Mouse (Mus musculus): ENCODE results near the gene Dlx3. TPM values are rescaled to one million over a fixed set of nuclear protein-coding genes. Genes with fewer than 3 reads are reported as not detected.

The Dlx3 gene
- polyA plus RNA-seq, 1 experiment, result not detected

DNA sequence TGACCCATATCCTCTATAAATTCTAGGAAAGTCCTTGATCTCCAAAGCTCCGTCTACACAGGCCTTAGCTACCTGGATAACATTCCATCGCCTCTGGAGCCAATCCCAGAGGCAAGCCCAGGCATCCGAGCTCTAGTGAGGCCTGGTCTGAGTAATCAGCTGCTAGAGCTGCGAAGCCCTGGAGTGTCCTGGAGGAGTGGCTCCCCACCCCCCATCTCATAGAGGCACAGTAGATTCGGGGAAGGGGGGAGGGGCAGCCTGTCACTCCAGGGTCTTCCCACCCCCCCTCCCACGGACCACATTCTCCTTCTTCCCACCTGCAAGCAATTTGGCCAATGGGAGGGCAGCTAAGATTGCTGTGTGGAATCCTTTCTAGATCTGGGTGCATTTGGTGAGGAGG, 17.4 kb downstream of the Dlx3 start:
- Histone ChIP-seq H3K4me1 (ENCODE audit: control insufficient read depth, insufficient read depth, low read length) (no peaks in the 10 kb centered on the region), H3K4me3 (ENCODE audit: insufficient read depth, low read length) (no peak overlapping the region), H3K27ac (ENCODE audit: insufficient read depth, low read length) (no peak overlapping the region)
- TF ChIP-seq CTCF (IDR thresholded peaks at IDR 0.05; ENCODE audit: extremely low read depth, insufficient read depth, low read length), result no peak
- no peak for TF ChIP-seq POLR2A (IDR thresholded peaks at IDR 0.05; ENCODE audit: extremely low read depth, insufficient read depth, low read length)

GRCm38 (mm10) chr11:95139871-95140270, 20.0 kb downstream of the Dlx3 start:
- no peaks in the 10 kb centered on the region for H3K4me1 ChIP-seq (ENCODE audit: control insufficient read depth, insufficient read depth, low read length)

DNA sequence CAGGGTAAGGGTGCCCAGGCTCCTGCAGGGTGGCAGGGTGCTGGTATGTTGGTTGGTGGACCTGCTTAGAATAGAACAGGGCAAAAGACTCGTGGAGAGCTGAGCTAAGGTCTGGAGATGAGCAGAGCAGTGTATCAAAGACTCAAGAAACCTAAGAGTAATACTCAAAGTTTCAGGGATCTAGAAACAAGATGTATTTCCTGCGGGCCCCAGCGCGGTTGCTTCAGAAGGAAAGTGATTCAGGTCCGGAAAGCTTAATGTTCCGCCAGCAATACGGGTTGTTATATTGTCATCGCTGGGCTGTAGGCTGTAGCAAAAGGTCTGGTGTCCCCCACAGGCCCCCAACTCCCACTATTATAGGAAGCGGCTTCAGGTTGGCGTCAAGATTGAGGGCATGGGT, 22.3 kb downstream of the Dlx3 start:
- TF ChIP-seq CTCF (IDR thresholded peaks at IDR 0.05; ENCODE audit: extremely low read depth, insufficient read depth, low read length), result no peak
- no peak for TF ChIP-seq POLR2A (IDR thresholded peaks at IDR 0.05; ENCODE audit: extremely low read depth, insufficient read depth, low read length)
- Histone ChIP-seq H3K4me1 (ENCODE audit: control insufficient read depth, insufficient read depth, low read length) (no peaks in the 10 kb centered on the region), H3K27ac (ENCODE audit: insufficient read depth, low read length) (no peak overlapping the region), H3K4me3 (ENCODE audit: insufficient read depth, low read length) (no peak overlapping the region)

More at GRCm38 (mm10) chr11:95139871-95140270, 20.0 kb downstream of the Dlx3 start:
- no peak for TF ChIP-seq CTCF (IDR thresholded peaks at IDR 0.05; ENCODE audit: extremely low read depth, insufficient read depth, low read length)
- TF ChIP-seq POLR2A (IDR thresholded peaks at IDR 0.05; ENCODE audit: extremely low read depth, insufficient read depth, low read length), result no peak
- Histone ChIP-seq H3K4me3 (ENCODE audit: insufficient read depth, low read length) (no peak overlapping the region), H3K27ac (ENCODE audit: insufficient read depth, low read length) (no peak overlapping the region)

- Histone ChIP-seq H3K4me3 (ENCODE audit: insufficient read depth, low read length) (no peak overlapping the region), H3K4me1 (ENCODE audit: control insufficient read depth, insufficient read depth, low read length) (no peaks in the 10 kb centered on the region), H3K27ac (ENCODE audit: insufficient read depth, low read length) (no peak overlapping the region)
- TF ChIP-seq POLR2A (IDR thresholded peaks at IDR 0.05; ENCODE audit: extremely low read depth, insufficient read depth, low read length) (no peak), CTCF (IDR thresholded peaks at IDR 0.05; ENCODE audit: extremely low read depth, insufficient read depth, low read length) (no peak)
Observed at GRCm38 (mm10) chr11:95142980-95143575, 23.2 kb downstream of the Dlx3 start.

DNA sequence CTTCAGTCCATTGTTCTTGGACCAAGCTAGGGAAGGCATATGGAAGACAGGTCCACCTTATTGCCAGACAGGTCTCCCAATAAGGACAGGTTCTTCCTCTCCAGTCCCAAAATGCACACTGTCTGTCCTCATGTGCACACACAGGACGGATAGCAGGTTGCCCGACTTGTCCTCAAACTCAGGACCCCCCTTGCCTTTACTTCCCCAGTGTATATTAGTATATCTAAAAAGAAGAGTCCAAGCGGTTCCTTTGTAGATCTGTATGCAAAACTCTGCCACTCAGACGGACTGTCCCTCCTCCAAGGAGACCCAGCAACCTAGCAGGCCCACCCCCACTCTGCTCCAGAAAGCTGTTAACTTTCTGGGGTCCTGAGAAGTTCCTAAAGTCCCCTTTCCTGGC, 23.7 kb downstream of the Dlx3 start:
- Histone ChIP-seq H3K27ac (ENCODE audit: insufficient read depth, low read length) (no peak overlapping the region), H3K4me3 (ENCODE audit: insufficient read depth, low read length) (no peak overlapping the region), H3K4me1 (ENCODE audit: control insufficient read depth, insufficient read depth, low read length) (no peaks in the 10 kb centered on the region)
- TF ChIP-seq POLR2A (IDR thresholded peaks at IDR 0.05; ENCODE audit: extremely low read depth, insufficient read depth, low read length), result no peak
- TF ChIP-seq CTCF (IDR thresholded peaks at IDR 0.05; ENCODE audit: extremely low read depth, insufficient read depth, low read length), result no peak

DNA sequence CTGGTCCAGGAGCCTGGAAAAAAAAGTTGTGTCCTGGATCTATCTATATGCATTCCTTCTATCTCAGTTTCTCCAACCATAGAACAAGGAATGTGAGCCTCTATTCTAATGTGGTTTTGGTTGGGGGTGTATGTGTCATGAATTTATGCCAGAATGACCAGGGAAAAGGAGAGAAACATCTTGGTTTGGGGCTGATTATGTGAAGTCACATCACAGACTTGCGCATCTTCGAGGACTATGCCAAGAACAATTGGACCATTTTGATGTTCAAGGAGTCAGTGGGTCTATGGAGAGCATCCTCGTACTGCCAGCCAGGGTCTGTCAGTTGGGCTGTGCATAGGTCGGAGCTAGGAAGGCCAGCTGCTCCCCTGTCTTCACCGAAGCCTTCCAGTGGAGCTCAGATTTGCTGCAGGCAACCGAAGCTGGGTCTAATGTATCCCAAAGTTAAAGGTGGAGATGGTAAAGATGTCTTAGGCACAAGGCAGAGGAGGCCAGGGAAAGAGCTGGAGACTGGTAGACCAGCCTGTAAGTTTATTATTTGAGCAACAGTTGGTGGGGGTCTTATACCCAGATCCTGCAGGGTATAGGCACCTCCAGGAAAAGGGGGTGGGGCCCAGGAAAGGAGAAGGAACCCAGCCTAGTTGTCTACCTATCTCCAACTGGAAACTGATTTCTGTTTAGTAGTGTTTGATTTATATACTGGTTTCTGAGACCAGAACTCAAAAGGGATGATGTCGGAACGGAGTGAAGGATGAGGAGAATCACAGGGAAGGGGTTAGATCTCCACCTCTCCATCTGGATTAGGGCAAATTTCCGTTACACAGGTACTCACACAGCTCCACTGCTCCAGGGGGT, 24.4 kb downstream of the Dlx3 start:
- Histone ChIP-seq H3K27ac (ENCODE audit: insufficient read depth, low read length) (no peak overlapping the region), H3K4me1 (ENCODE audit: control insufficient read depth, insufficient read depth, low read length) (no peaks in the 10 kb centered on the region), H3K4me3 (ENCODE audit: insufficient read depth, low read length) (no peak overlapping the region)
- TF ChIP-seq CTCF (IDR thresholded peaks at IDR 0.05; ENCODE audit: extremely low read depth, insufficient read depth, low read length) (no peak), POLR2A (IDR thresholded peaks at IDR 0.05; ENCODE audit: extremely low read depth, insufficient read depth, low read length) (no peak)

GRCm38 (mm10) chr11:95144946-95145483, 25.1 kb downstream of the Dlx3 start:
- TF ChIP-seq POLR2A (IDR thresholded peaks at IDR 0.05; ENCODE audit: extremely low read depth, insufficient read depth, low read length) (no peak), CTCF (IDR thresholded peaks at IDR 0.05; ENCODE audit: extremely low read depth, insufficient read depth, low read length) (no peak)
- Histone ChIP-seq H3K27ac (ENCODE audit: insufficient read depth, low read length) (no peak overlapping the region), H3K4me3 (ENCODE audit: insufficient read depth, low read length) (no peak overlapping the region), H3K4me1 (ENCODE audit: control insufficient read depth, insufficient read depth, low read length) (no peaks in the 10 kb centered on the region)

DNA sequence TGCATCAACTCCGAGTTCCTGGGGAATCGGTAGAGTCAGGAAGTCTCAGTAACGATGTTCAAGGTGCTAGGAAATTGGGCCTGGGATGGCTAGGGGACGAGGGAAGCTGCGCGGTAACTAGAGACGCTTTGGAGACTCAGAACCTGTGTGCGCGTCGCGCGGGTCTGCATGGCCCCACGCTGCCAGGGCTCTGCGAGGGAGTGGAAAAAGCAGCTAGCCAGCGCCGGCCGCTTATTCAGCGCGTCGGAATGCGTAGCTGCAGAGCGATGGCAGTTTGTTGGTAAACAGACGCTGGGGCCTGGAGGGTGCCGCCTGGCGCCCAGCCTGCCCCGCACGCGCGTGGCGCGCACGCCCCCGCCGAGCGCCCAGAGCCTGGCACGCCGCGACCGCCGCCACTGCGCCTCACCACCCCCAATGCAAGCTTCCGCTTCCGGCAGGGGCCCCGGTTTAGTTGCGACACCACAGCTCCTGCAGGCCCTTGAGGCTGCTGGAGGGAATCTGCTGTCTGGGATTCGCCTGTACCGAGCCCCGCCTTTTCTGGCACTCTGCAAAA, 26.0 kb downstream of the Dlx3 start, which contains the start of gene Dlx4:
TSS of gene Dlx4 (minus strand) at position 413 of the 553 bp plus-strand sequence.
- H3K27ac ChIP-seq (ENCODE audit: insufficient read depth, low read length), result no peak within 1 kb of the TSS
- TF ChIP-seq POLR2A (IDR thresholded peaks at IDR 0.05; ENCODE audit: extremely low read depth, insufficient read depth, low read length) (no peak), CTCF (IDR thresholded peaks at IDR 0.05; ENCODE audit: extremely low read depth, insufficient read depth, low read length) (no peak)
- no peaks in the 10 kb centered on the region for H3K4me1 ChIP-seq (ENCODE audit: control insufficient read depth, insufficient read depth, low read length)
- H3K4me3 ChIP-seq (ENCODE audit: insufficient read depth, low read length), result no peak within 1 kb of the TSS

DNA sequence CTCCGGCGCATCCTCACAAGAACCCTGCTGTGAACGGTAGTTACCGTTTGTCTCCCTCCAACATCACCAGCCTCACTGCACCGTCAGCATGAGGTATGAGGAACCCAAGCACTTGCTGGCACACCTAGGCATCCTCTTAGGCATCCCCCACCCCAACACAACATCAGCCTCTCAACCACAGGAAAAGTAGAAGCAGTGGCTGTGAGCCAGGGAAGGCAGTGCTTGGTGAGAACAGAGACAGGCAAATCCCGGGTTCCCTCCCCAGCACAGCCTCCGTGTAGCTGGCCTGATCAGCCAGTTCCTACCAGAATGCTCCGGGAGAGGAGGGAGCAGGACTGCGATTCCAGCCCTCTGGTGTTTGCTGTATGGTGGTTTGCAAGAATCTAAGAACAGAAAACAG, 28.8 kb downstream of the Dlx3 start:
- TF ChIP-seq POLR2A (IDR thresholded peaks at IDR 0.05; ENCODE audit: extremely low read depth, insufficient read depth, low read length) (no peak), CTCF (IDR thresholded peaks at IDR 0.05; ENCODE audit: extremely low read depth, insufficient read depth, low read length) (no peak)
- H3K4me3 ChIP-seq (ENCODE audit: insufficient read depth, low read length), result no peak overlapping the region
- no peak overlapping the region for H3K27ac ChIP-seq (ENCODE audit: insufficient read depth, low read length)
- H3K4me1 ChIP-seq (ENCODE audit: control insufficient read depth, insufficient read depth, low read length), result no peaks in the 10 kb centered on the region
